Mouse (Mus musculus) embryonic facial prominence, embryonic 15.5 days (tissue): ENCODE measurements at regions not wholly inside any gene's neighbourhood (a gene's known extent, or its start where the extent isn't known, plus 50 kb on each side); places are given as distances from the start of the nearest gene placed in this dataset.
A peak's percentile ranks its signal among the peaks of the same experiment; 100 is the strongest.

Experiments used
- ATAC-seq: fragments of 200-750 bp; cut with Nextera tagmentation; 2 replicates; pipeline ENCODE4 v1.8.0; 2017; ENCODE audit warnings: low read depth, moderate TSS enrichment; ENCODE audit not compliant: insufficient number of reproducible peaks, low FRiP score, low TSS enrichment
- H3K27ac ChIP-seq: fragments of 300-500 bp; sonication (generic); replicated peaks from 2 replicates; pipeline ENCODE4 v1.5.1; 2015; ENCODE audit warnings: mild to moderate bottlenecking, inconsistent platforms
- H3K27me3 ChIP-seq: fragments of 300-500 bp; sonication (generic); 2 replicates; pipeline ENCODE4 v1.6.1; 2015; ENCODE audit warnings: inconsistent platforms
- H3K36me3 ChIP-seq: fragments of 300-500 bp; sonication (generic); 2 replicates; pipeline ENCODE4 v1.6.1; 2015; ENCODE audit warnings: mild to moderate bottlenecking, inconsistent platforms
- H3K4me1 ChIP-seq: fragments of 300-500 bp; sonication (generic); 2 replicates; pipeline ENCODE4 v1.6.1; 2015; ENCODE audit warnings: inconsistent platforms
- H3K4me2 ChIP-seq: fragments of 300-500 bp; sonication (generic); replicated peaks from 2 replicates; pipeline ENCODE4 v1.6.1; 2015; ENCODE audit warnings: mild to moderate bottlenecking, inconsistent platforms
- H3K4me3 ChIP-seq: fragments of 300-500 bp; sonication (generic); replicated peaks from 2 replicates; pipeline ENCODE4 v1.5.1; 2015; ENCODE audit warnings: mild to moderate bottlenecking, inconsistent platforms
- H3K9ac ChIP-seq: fragments of 300-500 bp; sonication (generic); 2 replicates; pipeline ENCODE4 v1.6.1; 2015; ENCODE audit warnings: inconsistent platforms
- H3K9me3 ChIP-seq: fragments of 300-500 bp; sonication (generic); replicated peaks from 2 replicates; pipeline ENCODE4 v1.6.1; 2016; ENCODE audit warnings: inconsistent platforms
- WGBS: fragments of 180-500 bp; shearing (Covaris S2); methylation state at CpG from one replicate; pipeline ENCODE4 v1.1.7; 2015; 5-methylcytosine and 5-hydroxymethylcytosine counted together

DNA sequence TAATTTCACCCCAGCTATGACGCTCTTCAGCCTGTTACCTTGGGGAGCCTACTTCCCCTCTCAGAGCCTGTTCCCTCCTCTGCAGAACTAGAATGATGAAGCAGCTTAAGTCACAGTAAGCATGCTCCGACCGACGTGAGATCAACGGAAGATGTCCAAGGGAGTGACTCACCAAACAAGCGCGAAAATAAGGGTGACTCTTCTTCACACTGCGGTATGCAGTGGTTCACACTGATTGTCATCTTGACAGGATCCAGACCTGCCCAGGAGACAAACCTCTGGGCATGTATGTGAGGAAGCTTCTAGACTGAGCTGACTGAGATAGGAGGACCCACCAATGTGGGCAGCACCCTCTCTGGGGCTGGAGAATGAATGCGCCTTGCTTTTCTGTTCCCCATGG lies 116.3 kb upstream of the Tpm1 start:
- Histone ChIP-seq H3K27me3 (no peaks in the 10 kb centered on the region), H3K4me2 (no peak overlapping the region), H3K4me1 (no peaks in the 10 kb centered on the region), H3K36me3 (no peaks in the 10 kb centered on the region), H3K9me3 (no peaks in the 10 kb centered on the region), H3K27ac (no peak overlapping the region), H3K9ac (no peak overlapping the region), H3K4me3 (no peak overlapping the region)
- no peak for ATAC-seq
- 78% methylated on average over 9 of the region's 9 CpGs for WGBS

DNA sequence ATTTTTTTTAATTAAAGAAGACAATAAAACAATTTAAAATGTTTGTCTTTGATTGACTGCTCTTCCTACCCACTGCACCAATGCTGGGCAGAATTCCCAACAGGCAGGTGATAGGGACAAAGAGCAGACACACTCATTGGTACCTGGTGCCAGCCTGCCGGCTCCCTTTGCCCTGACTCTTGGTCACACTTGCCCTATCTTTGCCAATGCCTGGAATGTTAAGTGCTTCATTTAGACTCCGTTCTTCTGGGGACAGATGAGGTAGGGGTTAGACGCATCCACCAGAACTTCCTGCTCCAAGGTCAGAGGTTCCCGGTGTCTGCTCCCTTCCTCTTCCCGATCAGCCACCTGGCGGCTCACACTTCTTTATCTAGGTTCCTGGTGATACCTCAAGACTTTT lies 114.5 kb upstream of the Tpm1 start:
- Histone ChIP-seq H3K27me3 (no peaks in the 10 kb centered on the region), H3K9ac (no peak overlapping the region), H3K4me2 (no peak overlapping the region), H3K4me1 (peaks cover 2% of the 10 kb centered on the region; the same call in 1 of the 2 replicates), H3K9me3 (no peaks in the 10 kb centered on the region), H3K36me3 (no peaks in the 10 kb centered on the region), H3K4me3 (no peak overlapping the region), H3K27ac (no peak overlapping the region)
- no peak for ATAC-seq
- WGBS, result 81% methylated on average over 6 of the region's 6 CpGs

DNA sequence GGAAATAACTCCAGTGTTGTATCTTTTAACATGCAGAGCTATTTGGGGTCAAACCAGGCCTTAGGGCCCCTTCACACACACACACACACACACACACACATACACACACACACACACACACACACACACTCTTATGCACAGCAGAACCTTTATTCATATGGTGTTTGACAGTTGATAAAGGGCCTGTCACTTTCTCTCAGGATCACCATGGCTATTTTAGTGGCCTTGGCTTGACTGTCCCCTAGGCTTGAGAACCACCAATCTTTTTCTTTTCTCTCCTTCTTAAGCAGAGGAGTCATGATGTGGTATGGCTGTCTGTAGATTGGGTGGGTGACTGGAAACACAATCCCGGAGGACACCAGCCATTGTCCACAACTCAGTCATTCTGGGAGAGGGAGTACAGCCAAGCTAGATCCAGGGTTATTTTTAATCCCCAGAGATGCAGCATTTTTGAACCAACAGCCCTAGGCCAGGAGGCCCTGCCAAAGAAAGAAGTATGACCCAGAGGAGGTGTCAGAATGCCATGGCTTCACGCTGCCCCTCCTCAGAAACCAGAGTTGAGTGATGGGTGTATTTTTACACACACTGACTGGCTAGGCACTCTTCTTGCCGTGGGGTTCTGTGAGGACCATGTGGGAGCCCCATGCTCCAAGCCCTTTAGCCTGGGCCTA lies 111.7 kb upstream of the Tpm1 start:
- H3K9ac ChIP-seq, result no peak overlapping the region
- H3K27ac ChIP-seq, result no peak overlapping the region
- H3K4me2 ChIP-seq, result no peak overlapping the region
- no peaks in the 10 kb centered on the region for H3K9me3 ChIP-seq
- 74% methylated on average over 3 of the region's 3 CpGs for WGBS
- ATAC-seq, result no peak
- H3K4me1 ChIP-seq, result peaks cover 2% of the 10 kb centered on the region; the same call in 1 of the 2 replicates
- H3K4me3 ChIP-seq, result no peak overlapping the region
- H3K27me3 ChIP-seq, result no peaks in the 10 kb centered on the region
- H3K36me3 ChIP-seq, result no peaks in the 10 kb centered on the region

DNA sequence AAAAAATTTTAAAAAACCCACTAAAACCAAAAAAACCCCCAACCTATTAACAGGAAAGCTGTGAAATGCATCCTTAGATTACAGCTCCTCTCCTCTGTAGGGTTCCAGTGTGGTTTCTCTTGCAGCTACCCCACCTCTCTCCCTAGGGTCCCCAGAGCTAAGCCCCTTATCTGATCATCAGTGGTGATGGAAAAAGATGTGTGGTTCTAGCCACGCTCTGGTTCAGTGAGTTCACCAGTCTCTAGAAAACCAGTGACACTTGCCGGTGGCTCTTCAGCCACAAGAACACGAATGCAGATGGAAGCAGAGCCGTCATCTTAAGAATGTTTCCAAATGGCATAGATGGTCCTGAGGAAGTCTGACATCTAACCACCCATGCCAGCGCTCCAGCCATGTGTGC lies 111.1 kb upstream of the Tpm1 start:
- Histone ChIP-seq H3K4me3 (no peak overlapping the region), H3K27me3 (no peaks in the 10 kb centered on the region), H3K4me1 (peaks cover 2% of the 10 kb centered on the region; the same call in 1 of the 2 replicates), H3K4me2 (no peak overlapping the region), H3K9me3 (no peaks in the 10 kb centered on the region), H3K27ac (no peak overlapping the region), H3K36me3 (no peaks in the 10 kb centered on the region), H3K9ac (no peak overlapping the region)
- 82% methylated on average over 5 of the region's 5 CpGs for WGBS
- ATAC-seq, result no peak

DNA sequence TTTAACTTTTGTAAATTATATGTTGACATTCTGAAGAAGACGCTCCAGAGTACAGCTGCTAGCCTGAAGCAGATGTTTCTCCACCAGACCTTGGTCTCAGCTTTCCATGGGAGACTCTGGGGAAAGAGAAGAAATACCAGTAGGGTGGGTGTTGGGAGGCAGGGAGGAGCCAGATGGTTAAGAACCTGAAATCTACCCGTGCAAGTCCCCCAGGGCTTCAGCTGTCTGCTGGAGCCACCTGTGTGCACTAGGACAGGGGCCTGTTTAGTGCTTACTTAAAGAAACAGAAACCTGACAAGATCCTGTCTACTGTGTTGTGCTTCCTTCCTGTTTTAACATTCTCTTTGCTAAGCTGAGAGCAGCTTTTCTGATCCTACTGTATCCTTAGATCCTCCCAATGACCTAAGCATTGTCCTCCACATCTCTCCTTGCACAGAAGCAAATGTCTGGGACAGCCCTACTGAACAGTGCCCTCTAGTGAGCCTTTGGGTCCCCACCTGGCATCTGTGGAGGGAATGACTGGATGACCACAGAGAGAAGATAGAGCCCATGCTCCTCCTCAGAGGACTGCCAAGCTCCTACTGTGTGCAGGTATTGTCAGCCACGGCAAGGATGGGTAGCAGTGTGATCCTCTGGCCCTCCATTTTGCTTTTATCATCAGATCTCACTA lies 107.5 kb upstream of the Tpm1 start:
- Histone ChIP-seq H3K27ac (0 out of 2 replicates have a peak overlapping the region, but pooled peaks have one; percentile 4), H3K9me3 (no peaks in the 10 kb centered on the region), H3K4me2 (no peak overlapping the region), H3K27me3 (no peaks in the 10 kb centered on the region), H3K4me1 (peaks cover 8% of the 10 kb centered on the region; the same call in 1 of the 2 replicates), H3K4me3 (no peak overlapping the region), H3K9ac (no peak overlapping the region), H3K36me3 (no peaks in the 10 kb centered on the region)
- 20% methylated on average over 3 of the region's 3 CpGs for WGBS
- no peak for ATAC-seq

DNA sequence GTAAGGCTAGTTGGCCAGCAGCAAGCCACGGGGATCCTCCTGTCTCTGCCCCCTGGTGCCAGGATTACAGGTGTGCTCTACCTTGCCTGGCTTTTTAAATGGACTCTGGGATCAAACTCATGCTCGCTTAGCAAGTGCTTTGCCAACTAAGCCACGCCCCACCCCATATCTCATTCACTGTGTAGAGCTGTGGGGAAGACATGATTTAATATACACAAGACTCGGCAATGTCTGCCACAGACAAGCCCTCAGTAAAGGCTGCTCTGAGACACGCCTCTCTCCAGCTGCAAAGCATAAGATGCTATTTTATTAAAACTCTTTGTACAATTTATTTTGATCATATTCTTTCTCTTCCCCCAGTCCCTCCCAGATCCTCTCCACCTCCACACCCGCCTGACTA lies 104.9 kb upstream of the Tpm1 start:
- 67% methylated on average over 6 of the region's 6 CpGs for WGBS
- H3K27me3 ChIP-seq, result no peaks in the 10 kb centered on the region
- no peaks in the 10 kb centered on the region for H3K9me3 ChIP-seq
- H3K4me3 ChIP-seq, result no peak overlapping the region
- no peaks in the 10 kb centered on the region for H3K36me3 ChIP-seq
- no peak overlapping the region for H3K27ac ChIP-seq
- H3K4me1 ChIP-seq, result peaks cover 6% of the 10 kb centered on the region; the same call in 1 of the 2 replicates
- H3K9ac ChIP-seq, result no peak overlapping the region
- H3K4me2 ChIP-seq, result no peak overlapping the region
- no peak for ATAC-seq

DNA sequence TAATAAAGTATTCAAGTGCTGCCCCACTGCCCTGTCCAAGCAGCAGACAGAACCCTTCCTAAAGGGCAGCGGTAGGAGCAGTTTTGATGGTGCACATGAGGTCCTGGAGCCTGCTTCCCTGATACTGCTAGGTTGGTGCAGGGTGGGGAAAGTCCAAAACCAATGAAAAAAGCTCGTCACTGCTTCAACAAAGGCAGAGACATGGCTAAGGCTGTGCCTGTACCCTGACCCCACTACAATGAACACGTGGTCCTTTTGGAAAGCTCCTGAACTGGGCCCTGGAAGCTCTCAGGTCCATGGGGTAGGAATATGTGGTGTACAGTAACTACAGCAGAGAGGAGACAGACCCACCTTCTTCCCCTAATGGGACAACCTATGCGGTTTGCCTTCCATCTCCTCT lies 104.1 kb upstream of the Tpm1 start:
- WGBS, result 81% methylated on average over 4 of the region's 4 CpGs
- no peaks in the 10 kb centered on the region for H3K27me3 ChIP-seq
- H3K4me3 ChIP-seq, result no peak overlapping the region
- ATAC-seq, result no peak
- peaks cover 6% of the 10 kb centered on the region; the same call in 1 of the 2 replicates for H3K4me1 ChIP-seq
- no peak overlapping the region for H3K9ac ChIP-seq
- no peak overlapping the region for H3K4me2 ChIP-seq
- no peaks in the 10 kb centered on the region for H3K9me3 ChIP-seq
- no peaks in the 10 kb centered on the region for H3K36me3 ChIP-seq
- no peak overlapping the region for H3K27ac ChIP-seq

DNA sequence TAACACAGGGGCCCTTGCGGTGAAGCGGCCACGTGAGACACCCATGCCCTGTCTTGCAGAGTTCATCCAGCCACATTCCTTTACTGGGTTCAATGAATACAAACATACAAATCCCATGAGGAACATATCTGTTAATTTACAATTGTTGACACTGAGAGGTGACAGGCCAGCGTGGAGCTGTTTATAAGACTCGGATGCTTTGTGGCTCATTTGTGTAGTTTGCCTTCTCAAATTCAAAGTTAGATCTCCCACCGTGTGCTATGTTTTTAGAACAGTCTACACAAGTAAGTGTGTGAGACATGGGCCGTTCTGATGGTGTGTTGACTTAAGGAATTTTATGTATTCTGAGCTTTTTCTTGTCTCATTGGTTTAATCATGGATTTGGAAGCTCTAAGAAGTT lies 98.5 kb upstream of the Tpm1 start:
- Histone ChIP-seq H3K36me3 (no peaks in the 10 kb centered on the region), H3K27ac (no peak overlapping the region), H3K9me3 (no peaks in the 10 kb centered on the region), H3K4me2 (no peak overlapping the region), H3K4me3 (no peak overlapping the region), H3K27me3 (no peaks in the 10 kb centered on the region), H3K9ac (no peak overlapping the region), H3K4me1 (no peaks in the 10 kb centered on the region)
- ATAC-seq, result no peak
- WGBS, result 75% methylated on average over 7 of the region's 7 CpGs

DNA sequence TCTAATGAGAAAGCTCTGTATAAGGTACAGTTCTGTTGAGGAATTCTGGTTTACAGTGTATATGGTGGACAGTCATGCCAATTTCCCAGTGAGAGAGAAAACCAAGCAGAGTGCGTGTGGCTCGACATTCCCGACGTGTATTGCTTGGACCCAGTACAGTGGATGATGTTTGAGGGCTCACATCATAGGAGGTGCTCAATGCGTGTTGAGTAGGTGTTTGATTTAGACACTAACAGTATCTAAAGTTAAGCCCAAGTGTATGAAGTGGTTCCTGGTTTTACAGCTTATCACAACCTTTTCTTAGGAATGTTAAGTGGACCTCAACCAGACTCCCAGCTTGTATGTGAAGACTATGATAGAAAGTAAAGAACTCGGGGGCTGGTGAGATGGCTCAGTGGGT lies 96.2 kb upstream of the Tpm1 start:
- 93% methylated on average over 6 of the region's 6 CpGs for WGBS
- no peak overlapping the region for H3K4me3 ChIP-seq
- no peaks in the 10 kb centered on the region for H3K9me3 ChIP-seq
- H3K4me2 ChIP-seq, result no peak overlapping the region
- no peaks in the 10 kb centered on the region for H3K27me3 ChIP-seq
- peaks cover 4% of the 10 kb centered on the region for H3K4me1 ChIP-seq
- H3K36me3 ChIP-seq, result no peaks in the 10 kb centered on the region
- H3K9ac ChIP-seq, result no peak overlapping the region
- ATAC-seq, result no peak
- H3K27ac ChIP-seq, result no peak overlapping the region

DNA sequence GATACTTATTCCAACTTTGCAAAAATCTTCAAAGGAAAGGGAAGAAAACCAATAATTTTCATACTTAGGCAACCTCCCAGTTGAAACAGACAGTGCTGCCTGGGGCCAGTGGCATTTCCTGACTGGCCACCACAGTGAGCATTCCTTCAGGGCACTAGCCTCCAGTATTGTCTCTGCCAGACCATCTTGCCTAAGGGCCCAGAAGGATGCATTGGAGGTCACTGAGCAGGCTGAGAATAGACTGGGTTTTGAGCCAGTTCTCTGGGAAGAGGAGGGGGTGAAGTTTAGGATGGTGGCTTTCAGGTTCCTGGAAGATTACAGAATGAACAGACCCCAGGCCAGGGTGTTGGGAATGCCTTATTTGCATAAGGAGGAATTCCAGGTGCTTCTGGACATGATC lies 95.3 kb upstream of the Tpm1 start:
- H3K4me2 ChIP-seq, result no peak overlapping the region
- no peaks in the 10 kb centered on the region for H3K9me3 ChIP-seq
- H3K4me3 ChIP-seq, result no peak overlapping the region
- no peak for ATAC-seq
- H3K9ac ChIP-seq, result no peak overlapping the region
- peaks cover 6% of the 10 kb centered on the region for H3K4me1 ChIP-seq
- H3K27ac ChIP-seq, result no peak overlapping the region
- H3K27me3 ChIP-seq, result no peaks in the 10 kb centered on the region
- H3K36me3 ChIP-seq, result no peaks in the 10 kb centered on the region

DNA sequence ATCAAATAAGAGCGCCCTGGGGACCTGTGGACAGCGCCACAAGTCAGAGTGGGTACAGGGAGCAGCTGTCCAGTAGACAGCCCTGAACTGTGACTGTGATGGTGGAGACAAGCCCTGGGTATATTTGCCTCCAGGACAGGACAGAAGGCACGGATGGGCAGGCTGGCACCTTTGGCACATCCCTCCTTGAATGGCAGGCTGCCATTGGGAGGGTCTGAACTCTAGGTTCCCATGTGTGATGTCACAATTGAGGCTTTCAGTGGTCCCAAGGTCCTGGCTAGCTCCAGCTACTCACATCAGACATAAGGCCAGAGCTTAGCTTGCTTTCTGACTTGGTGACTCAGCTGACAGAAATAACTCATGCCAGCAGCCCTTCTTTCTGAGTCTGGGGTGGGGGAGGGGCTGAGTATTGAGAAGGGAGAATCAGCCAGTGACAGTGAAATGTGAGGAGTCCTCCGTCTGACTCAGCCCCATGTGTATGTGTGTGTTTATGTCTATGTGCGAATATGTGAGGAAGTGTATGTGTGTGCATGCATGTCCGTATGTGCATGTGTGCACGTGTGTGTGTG lies 91.2 kb upstream of the Tpm1 start:
- no peak for ATAC-seq
- no peaks in the 10 kb centered on the region for H3K36me3 ChIP-seq
- H3K9ac ChIP-seq, result no peak overlapping the region
- no peaks in the 10 kb centered on the region for H3K27me3 ChIP-seq
- 58% methylated on average over 7 of the region's 7 CpGs for WGBS
- no peak overlapping the region for H3K4me3 ChIP-seq
- no peaks in the 10 kb centered on the region for H3K9me3 ChIP-seq
- no peak overlapping the region for H3K4me2 ChIP-seq
- peaks cover 25% of the 10 kb centered on the region for H3K4me1 ChIP-seq
- H3K27ac ChIP-seq, result no peak overlapping the region
